Mouse (Mus musculus) regulatory T cell (primary cell): Measurements from ENCODE around the gene Sprr4.
"Not testable (repeated sequence)": the region's sequence is repeated elsewhere in the genome, so short reads cannot be mapped to it uniquely, and the experiment has no call there.

ENCODE experiments used
- in situ Hi-C: fragments of 300-600 bp; cut with MboI, MseI; formaldehyde crosslinking; loops from one replicate; pipeline ENCODE4 v1.15.1; 2025; ENCODE audit warnings: high pct_unique_total_duplicates

The Sprr4 gene

GRCm38 (mm10) chr3:92500393-92500792 is at the start of gene Sprr4:
Sprr4 (minus strand) TSS chr3:92500493.
- in situ Hi-C loops = no loop called here

- in situ Hi-C loops = no loop called here
Measured at GRCm38 (mm10) chr3:92534411-92534810, 34.1 kb upstream of the Sprr4 start, which contains the start of gene 2310046K23Rik. 2310046K23Rik (minus strand) TSS chr3:92534511.

GRCm38 (mm10) chr3:92512325-92512724 is 12.0 kb upstream of the Sprr4 start:
- in situ Hi-C loops = no loop called here

- in situ Hi-C loops = no loop called here
Measured at GRCm38 (mm10) chr3:92510786-92511185, 10.5 kb upstream of the Sprr4 start.

GRCm38 (mm10) chr3:92508185-92508584 is 7.9 kb upstream of the Sprr4 start:
- in situ Hi-C loops = no loop called here

GRCm38 (mm10) chr3:92503528-92503927 is 3.2 kb upstream of the Sprr4 start:
- in situ Hi-C loops = no loop called here

GRCm38 (mm10) chr3:92490262-92490661 is 10.0 kb downstream of the Sprr4 start:
- in situ Hi-C loops = not testable (repeated sequence)

GRCm38 (mm10) chr3:92486307-92486706 is 14.0 kb downstream of the Sprr4 start:
- in situ Hi-C loops = no loop called here

GRCm38 (mm10) chr3:92485863-92486262 is 14.4 kb downstream of the Sprr4 start, which contains the start of gene Sprr1a:
Sprr1a (minus strand) TSS chr3:92485895.
- in situ Hi-C loops = no loop called here

GRCm38 (mm10) chr3:92481249-92481648 is 19.0 kb downstream of the Sprr4 start:
- in situ Hi-C loops = not testable (repeated sequence)

GRCm38 (mm10) chr3:92470111-92470510 is 30.2 kb downstream of the Sprr4 start:
- in situ Hi-C loops = no loop called here

- in situ Hi-C loops = no loop called here
Measured at GRCm38 (mm10) chr3:92467424-92467823, 32.9 kb downstream of the Sprr4 start.

GRCm38 (mm10) chr3:92466576-92466975 is 33.7 kb downstream of the Sprr4 start:
- in situ Hi-C loops = no loop called here

GRCm38 (mm10) chr3:92458620-92459019 is 41.7 kb downstream of the Sprr4 start, which contains the start of gene Sprr3:
Sprr3 (minus strand) TSS chr3:92458720.
- in situ Hi-C loops = no loop called here

GRCm38 (mm10) chr3:92455151-92455550 is 45.1 kb downstream of the Sprr4 start:
- in situ Hi-C loops = no loop called here
